Mouse (Mus musculus) right cerebral cortex, postnatal 14 days (tissue): ENCODE results near the gene Clpsl2.
"Not testable (repeated sequence)": the region's sequence is repeated elsewhere in the genome, so short reads cannot be mapped to it uniquely, and the experiment has no call there.

Experiments
- DNase-seq: peaks from one replicate; pipeline ENCODE4 v3.0.0; 2022

Clpsl2 gene

GRCm38 (mm10) chr17:28521071-28521726 lies 28.0 kb upstream of the Clpsl2 start:
- DNase-seq, result no peak

DNA sequence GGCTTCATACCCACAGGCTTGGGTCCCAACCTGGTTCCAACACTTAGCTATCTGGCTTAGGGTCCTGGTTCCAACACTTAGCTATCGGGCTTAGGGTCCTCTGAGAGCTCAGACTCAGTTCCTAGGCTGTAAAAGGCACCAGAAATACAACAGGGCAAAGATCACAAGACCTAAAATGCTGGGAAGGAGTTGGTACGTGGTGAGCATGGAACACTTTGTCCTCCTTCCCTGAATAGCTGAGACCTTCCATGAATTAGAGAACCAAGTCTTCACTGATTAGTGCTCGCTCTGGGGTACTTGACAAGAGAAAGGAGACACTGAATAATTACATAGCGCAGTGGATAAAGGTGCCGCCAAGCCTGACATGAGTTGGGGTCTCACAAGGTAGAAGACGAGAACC lies 27.3 kb upstream of the Clpsl2 start:
- DNase-seq, result no peak

- peak; percentile 88 for DNase-seq
These were observed 26.4 kb upstream of the Clpsl2 start for GRCm38 (mm10) chr17:28522623-28523354.

DNA sequence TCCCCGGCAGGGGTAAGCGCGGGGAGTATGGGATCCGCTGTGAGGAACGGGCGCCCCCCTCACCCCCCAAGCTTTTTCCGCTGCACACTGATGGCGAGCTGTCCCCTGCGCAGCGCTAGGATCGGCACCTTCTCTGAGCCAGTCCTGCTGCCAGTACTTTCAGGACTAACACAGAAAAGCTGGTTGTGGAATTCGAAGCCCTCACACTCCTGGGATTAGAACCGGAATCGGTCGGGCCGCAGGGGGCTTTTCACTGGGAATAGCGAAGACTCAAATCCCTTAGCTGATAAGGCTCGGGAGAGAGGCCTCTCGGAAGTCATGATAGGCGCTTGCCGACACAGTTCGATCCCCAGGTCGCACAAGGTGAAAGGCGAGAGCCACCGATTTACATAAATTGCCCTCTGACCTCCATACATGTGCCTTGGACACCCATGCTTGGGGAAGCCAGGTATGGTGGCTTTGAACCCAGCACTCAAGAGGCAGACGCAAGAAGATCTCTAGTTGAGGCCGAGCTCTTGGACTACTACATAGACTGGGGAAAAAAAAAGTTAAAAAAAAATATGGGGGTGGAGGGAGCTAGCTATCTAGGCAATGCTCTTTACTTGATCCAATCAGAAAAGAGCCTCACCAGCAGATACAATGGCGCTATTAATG lies 25.7 kb upstream of the Clpsl2 start:
- DNase-seq, result no peak

DNA sequence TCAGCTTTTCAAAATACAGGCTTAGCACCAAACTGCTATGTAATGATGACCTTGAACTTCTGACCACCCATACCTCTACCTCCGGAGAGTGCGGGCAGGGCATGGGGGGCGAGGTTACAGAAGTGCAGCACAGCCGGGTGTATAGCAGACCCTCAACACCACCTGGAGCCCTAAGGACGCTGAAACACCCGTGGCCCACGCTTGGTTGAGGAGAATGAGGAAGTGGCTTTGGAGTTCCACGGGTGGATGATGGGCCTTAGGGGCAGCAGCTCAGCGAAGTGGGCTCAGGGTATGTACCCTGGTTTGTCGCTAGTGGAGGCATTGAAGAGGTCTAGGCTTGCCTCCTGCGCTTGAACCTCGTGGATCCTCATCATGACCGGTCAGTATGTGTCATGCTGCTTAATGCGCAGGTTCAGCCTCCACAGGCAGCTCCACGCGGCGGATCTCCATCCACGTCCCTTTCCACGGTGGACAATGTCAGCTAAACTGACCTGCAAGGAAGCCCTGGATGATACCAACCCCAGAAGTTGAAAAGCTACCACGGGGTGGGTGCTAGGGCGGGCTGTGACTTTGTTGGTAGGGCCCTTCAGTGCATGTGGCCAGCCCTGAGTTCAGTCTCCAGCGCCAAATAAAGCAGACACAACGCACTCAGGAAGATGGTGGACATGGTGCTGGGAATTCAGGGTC lies 25.1 kb upstream of the Clpsl2 start:
- DNase-seq, result no peak

DNA sequence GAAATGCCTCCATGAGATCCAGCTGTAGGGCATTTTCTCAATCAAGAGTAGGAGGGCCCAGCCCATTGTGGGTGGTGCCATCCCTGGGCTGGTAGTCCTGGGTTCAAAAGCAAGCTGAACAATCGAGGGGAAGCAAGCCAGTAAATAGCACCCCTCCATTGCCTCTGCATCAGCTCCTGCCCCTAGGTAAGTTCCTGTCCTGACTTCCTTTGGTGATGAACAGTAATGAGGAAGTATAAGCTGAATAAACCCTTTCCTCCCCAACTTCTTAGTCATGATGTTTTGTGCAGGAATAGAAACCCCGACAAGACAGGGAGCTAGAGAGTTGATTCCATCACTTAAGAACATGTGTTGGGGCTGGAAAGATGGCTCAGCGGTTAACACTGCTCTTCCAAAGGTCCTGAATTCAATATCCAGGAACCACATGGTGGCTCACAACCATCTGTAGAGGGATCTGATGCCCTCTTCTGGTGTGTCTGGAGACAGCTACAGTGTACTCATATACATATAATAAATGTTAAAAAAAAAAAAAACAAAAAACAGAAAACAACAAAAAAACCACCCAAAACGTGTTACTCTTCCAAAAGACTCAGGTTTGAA lies 24.3 kb upstream of the Clpsl2 start:
- DNase-seq, result no peak

- DNase-seq, result peak; percentile 51
These were observed 21.8 kb upstream of the Clpsl2 start for GRCm38 (mm10) chr17:28527184-28528042.

GRCm38 (mm10) chr17:28528043-28528351 lies 21.2 kb upstream of the Clpsl2 start:
- peak; percentile 87 for DNase-seq

DNA sequence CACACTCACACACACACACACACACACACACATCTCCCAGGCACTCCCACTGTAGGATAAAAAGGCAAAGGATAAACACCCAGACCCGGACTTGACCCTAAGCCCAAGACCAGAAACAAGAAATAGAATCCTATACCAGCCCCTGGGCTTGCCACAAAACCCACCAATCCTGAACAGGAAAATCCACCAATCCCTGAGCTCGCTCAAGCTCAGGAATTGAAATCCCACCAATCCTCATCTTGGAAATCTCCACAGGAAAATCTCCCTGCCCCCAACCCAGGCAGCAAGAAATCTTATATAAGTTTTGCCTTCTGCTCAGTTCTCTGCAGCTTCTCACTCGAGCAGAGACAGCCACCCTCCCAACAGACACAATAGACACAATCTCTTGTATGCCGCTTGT lies 20.1 kb upstream of the Clpsl2 start:
- no peak for DNase-seq

DNA sequence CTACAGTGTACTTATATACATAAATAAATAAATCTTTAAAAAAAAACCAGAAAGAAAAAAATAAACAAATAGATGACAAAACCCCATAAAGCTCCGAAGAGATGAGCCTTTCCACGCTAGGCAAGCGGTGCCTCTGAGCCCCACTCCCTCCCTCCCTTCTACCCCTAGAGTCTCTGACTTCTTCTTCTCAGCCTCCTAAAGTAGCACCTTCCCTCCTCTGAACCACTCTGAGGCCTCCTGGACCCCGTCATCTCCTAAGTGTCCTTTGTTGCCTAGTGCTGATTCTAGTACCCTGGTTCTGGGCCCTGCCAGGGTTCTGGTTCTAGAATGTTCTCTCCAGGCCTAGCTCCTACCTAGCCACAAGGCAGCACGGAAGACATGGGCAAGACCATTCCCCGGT lies 18.7 kb upstream of the Clpsl2 start, which contains the start of gene Armc12:
Armc12 (plus strand) TSS at position 301 of the 400 bp plus-strand sequence.
- DNase-seq, result no peak

- DNase-seq, result no peak
These were observed 17.3 kb upstream of the Clpsl2 start for GRCm38 (mm10) chr17:28531946-28532345.

GRCm38 (mm10) chr17:28532557-28532956 lies 16.7 kb upstream of the Clpsl2 start:
- DNase-seq, result no peak

DNA sequence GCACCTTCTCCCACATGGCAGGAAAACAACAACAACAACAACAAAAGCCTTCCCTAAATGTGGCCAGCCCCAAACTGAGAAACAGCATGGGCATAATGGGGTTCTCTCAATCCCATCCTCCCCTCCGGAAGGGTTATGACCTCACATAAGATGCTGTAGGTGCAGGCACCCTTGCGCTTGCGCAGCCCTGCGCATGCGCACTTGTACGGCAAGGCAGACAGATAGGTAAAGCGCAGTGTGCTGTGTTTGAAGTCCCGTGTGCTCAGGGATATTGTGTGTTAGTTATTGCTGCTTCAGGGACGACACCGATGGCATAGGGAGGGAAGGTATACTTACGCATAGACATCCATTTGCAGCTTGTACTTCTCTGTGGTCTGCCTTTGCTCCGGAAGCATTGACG lies 15.9 kb upstream of the Clpsl2 start:
- DNase-seq, result no peak

DNA sequence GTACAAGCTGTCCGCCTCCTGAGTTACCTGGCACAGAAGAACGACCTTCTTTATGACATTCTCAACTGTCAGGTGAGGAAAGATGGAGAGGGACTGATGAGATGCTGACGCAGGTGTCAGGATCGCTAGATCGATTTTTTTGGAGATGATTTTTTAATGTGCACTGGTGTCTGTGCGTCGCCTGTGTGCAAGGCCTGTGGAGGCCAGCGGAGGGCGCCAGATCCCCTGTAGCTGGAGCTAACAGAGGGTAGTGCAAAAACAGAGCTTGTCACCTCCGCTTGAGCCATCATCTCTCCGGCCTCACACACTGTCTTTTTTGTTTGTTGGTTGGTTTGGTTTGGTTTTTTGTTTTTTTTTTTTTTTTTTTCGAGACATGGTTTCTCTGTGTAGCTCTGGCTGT lies 11.3 kb upstream of the Clpsl2 start:
- DNase-seq, result no peak

DNA sequence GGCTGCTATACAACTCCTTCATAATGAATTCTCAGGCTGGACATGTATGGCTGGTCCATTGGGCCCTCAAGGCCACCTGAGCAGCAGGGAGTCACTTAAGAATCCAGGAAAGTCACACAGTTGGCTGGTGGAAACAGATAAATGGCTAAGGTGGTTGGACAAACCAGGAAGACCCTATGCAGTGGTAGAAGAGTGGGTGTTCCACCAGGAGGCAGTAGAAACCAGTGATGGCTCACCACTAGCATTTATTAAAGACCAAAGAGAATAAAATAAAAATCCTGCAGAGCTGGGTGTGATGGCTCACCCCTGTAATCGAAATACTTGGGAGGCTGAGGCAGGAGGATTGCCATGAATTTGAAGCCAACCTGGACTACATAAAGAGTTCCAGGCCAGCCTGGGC lies 2.3 kb upstream of the Clpsl2 start:
- no peak for DNase-seq

DNA sequence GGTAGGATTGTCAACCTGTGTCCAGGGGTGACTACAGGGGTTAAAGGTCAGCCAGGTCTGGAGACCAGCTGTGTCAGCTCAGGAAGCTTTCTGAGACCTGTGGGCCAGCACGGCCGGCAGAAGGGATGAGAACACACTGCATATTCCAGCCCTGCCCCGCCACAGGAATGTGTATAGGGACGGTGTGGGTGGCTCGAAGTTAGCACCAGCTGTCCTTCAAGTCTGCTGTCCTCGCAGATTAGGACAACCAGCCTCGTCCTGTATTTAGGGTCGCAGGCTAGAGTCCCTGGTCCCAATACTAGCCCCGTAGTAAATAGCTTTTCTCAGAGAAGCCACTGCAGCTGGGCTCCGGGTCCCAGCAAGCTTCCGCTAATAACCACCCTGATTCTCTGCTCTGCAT lies 661 bp upstream of the Clpsl2 start:
- no peak for DNase-seq

DNA sequence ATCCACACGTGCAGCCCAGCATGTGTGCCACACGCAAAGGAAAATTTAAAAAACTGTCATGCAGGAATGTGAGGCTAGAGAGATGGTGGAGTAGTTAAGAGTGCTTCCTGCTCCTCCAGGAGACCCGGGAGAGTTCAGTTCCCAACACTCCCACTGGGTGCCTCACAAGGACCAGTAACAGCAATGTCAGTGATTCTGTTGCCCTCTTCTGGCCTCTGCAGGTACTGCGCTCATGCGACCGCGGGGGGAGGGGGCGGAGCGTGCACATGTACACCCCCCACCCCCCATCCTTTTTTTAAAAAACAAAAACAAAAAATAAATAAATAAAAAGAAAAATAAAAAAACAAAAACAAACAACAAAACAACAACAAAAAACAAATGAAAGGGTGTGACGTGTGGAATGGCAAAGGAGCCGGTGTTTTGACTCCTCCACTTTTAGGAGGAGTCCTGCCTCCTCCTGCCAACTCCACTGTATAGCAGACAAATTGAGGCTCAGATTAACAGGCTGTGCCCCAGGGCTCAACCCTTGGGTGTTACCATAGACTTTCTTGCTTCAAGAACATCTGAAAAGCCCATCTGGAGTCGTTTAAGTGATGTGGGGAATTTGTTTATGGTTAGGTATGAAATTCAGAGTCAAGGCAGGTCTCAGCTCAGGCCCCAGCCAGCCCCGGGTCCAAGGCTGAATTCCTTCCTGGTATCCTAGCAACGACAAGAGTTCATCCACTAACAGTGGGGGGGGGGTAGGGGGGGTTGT lies 4.0 kb downstream of the Clpsl2 start:
- DNase-seq, result peak; percentile 68

DNA sequence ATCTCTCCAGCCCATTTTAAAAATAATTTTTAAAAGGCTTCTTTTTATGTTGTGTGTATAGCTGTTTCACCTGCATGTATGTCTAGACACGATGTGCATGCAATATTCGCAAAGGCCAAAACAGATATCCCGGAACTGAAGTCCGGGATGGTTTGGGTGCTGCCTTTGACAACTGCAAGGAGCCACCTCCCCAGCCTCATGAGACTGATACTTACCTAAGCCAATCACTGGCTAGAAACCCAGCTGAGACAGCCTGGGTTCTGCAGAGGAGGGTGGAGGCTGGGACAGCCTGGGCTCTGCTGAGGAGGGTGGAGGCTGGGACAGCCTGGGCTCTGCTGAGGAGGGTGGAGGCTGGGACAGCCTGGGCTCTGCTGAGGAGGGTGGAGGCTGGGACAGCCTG lies 4.8 kb downstream of the Clpsl2 start:
- not testable (repeated sequence) for DNase-seq

GRCm38 (mm10) chr17:28556635-28557396 lies 7.6 kb downstream of the Clpsl2 start:
- no peak for DNase-seq

DNA sequence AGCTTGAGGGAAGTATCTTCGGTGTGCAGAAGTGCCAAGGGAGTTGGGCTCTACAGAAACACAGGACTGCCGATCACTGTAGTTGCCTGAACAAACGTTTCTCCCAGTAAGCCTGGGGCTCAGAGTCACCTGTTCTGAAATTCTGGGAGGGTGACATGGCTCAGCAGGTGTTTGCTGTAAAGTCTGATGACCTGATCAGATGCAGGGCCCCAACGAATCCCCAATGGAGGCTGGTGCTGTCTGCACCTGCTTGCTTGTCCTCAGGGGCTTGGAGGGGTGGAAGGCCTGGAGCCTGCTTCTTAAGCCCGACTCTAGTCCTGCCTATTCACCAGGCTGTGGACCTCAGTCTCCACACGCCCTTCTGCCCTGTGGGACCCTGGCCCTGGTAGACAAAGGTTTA lies 8.6 kb downstream of the Clpsl2 start:
- DNase-seq, result no peak

DNA sequence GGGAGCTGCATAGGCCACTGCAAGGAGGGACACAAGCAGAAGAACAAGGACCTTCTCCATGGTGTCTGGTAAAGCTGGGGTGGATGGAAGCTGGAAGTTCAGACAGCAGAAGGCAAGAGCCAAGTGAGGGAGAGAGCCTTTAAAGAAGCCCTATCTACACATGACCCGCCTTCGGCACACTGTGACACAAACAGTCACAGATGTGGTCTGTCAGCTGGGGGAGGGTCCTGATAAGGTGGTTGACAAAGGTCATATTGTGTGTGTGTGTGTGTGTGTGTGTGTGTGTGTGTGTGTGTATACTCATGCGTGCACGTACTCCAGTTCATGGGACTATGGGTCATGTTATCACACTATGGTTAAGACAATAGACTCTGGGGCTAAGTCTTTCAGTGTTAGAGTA lies 11.4 kb downstream of the Clpsl2 start, which contains the start of gene Clps:
Clps (minus strand) TSS at position 169 of the 400 bp plus-strand sequence.
- DNase-seq, result no peak
